Mouse (Mus musculus): ENCODE data around the gene Gm42715.

- TF ChIP-seq CTCF (IDR thresholded peaks at IDR 0.05; ENCODE audit: extremely low read depth, insufficient read length, insufficient replicate concordance, low read depth, low read length) (no peak), POLR2A (IDR thresholded peaks at IDR 0.05; ENCODE audit: low read depth, low read length) (no peak)
Measured at GRCm38 (mm10) chr7:127473705-127474104, 45.7 kb upstream of the Gm42715 start.

Measured in small intestine, adult 2 months (tissue).